Mouse (Mus musculus) forebrain, embryonic 11.5 days (tissue): ENCODE measurements at regions not wholly inside any gene's neighbourhood (a gene's known extent, or its start where the extent isn't known, plus 50 kb on each side); places are given as distances from the start of the nearest gene placed in this dataset.
A peak's percentile ranks its signal among the peaks of the same experiment; 100 is the strongest.
"Not testable (repeated sequence)": the region's sequence is repeated elsewhere in the genome, so short reads cannot be mapped to it uniquely, and the experiment has no call there.

ENCODE experiments used
- ATAC-seq: fragments of 200-750 bp; cut with Nextera tagmentation; replicated peaks from 2 replicates; pipeline ENCODE4 v1.8.0; 2017; ENCODE audit warnings: moderate TSS enrichment; ENCODE audit not compliant: low FRiP score
- DNase-seq: peaks from one replicate; pipeline ENCODE4 v3.0.0-alpha.2; 2017; ENCODE audit warnings: low spot score
- H3K27ac ChIP-seq: fragments of 300-500 bp; sonication (generic); 2 replicates; pipeline ENCODE4 v1.5.1; 2014; ENCODE audit warnings: low read depth, low read length
- H3K27me3 ChIP-seq: fragments of 300-500 bp; sonication (generic); 2 replicates; pipeline ENCODE4 v1.6.1; 2014; ENCODE audit warnings: mild to moderate bottlenecking, low read length, mixed read lengths; ENCODE audit not compliant: control insufficient read depth, insufficient read depth
- H3K36me3 ChIP-seq: fragments of 300-500 bp; sonication (generic); 2 replicates; pipeline ENCODE4 v1.6.1; 2014; ENCODE audit warnings: mild to moderate bottlenecking, low read length, moderate library complexity, mixed read lengths; ENCODE audit not compliant: control insufficient read depth, insufficient read depth
- H3K4me1 ChIP-seq: fragments of 300-500 bp; sonication (generic); replicated peaks from 2 replicates; pipeline ENCODE4 v1.6.1; 2014; ENCODE audit warnings: low read length, mixed read lengths; ENCODE audit not compliant: control insufficient read depth, insufficient read depth
- H3K4me2 ChIP-seq: fragments of 300-500 bp; sonication (generic); 2 replicates; pipeline ENCODE4 v1.6.1; 2014; ENCODE audit warnings: low read depth, mild to moderate bottlenecking, low read length, moderate library complexity, mixed read lengths; ENCODE audit not compliant: severe bottlenecking
- H3K4me3 ChIP-seq: fragments of 300-500 bp; sonication (generic); 2 replicates; pipeline ENCODE4 v1.5.1; 2014; ENCODE audit warnings: low read depth, low read length
- H3K9ac ChIP-seq: fragments of 300-500 bp; sonication (generic); 2 replicates; pipeline ENCODE4 v1.6.1; 2014; ENCODE audit warnings: low read length
- H3K9me3 ChIP-seq: fragments of 300-500 bp; sonication (generic); 2 replicates; pipeline ENCODE4 v1.6.1; 2016; ENCODE audit warnings: low read length, mixed read lengths; ENCODE audit not compliant: control insufficient read depth
- WGBS: fragments of 180-500 bp; shearing (Covaris S2); extraction: QIAGEN DNeasy Blood & Tissue Kit; methylation state at CpG from one replicate; pipeline ENCODE4 v1.1.7; 2014; 5-methylcytosine and 5-hydroxymethylcytosine counted together

DNA sequence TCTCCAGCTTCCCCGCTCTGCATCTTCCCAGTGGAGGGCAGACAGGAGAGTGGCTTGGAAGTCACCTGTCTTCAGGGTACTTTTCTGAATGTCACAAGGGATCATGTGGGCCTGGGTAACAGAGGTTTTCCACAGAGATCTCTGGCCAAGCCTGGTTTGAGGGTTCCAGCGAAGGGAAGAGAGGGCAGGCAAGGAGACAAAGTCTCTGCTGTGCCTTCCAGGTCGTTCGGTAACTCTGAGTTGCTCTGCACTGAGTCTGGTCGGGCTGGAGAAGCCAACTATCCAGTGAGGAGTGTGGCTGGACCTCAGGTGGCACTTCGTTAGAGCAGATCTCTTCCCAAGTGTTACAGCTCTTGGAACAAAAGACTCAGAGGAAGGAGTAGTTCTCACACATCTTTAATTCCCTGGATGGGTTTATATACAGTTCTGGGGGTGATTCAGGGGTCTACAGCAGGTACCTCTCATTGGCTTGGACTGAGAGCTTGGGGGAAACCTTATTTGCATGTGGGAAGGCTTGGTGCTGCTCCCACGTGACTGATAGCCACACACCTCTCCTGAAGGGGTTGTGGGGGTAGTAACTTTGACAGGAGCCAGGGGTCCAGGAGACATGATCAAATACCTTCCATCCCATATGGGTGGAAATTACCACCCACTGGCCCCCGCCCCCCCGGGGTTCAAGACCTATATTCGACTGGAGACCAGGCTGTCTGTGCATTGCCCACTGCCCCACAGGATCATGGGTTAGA lies 71.1 kb downstream of the Tex35 start:
- no peak overlapping the region for H3K4me3 ChIP-seq
- no peaks in the 10 kb centered on the region for H3K36me3 ChIP-seq
- peaks cover 4% of the 10 kb centered on the region; the same call in 1 of the 2 replicates for H3K4me1 ChIP-seq
- DNase-seq (peak; percentile 33), ATAC-seq (no peak)
- H3K4me2 ChIP-seq: no peak overlapping the region
- no peak overlapping the region for H3K9ac ChIP-seq
- no peak overlapping the region for H3K27ac ChIP-seq
- 84% methylated on average over 10 of the region's 10 CpGs for WGBS
- no peaks in the 10 kb centered on the region for H3K9me3 ChIP-seq
- H3K27me3 ChIP-seq: no peaks in the 10 kb centered on the region

- no peak overlapping the region for H3K27ac ChIP-seq
- 38% methylated on average over 4 of the region's 4 CpGs for WGBS
- no peak overlapping the region for H3K4me3 ChIP-seq
- peak; percentile 41 for DNase-seq
- no peak overlapping the region for H3K9ac ChIP-seq
- no peaks in the 10 kb centered on the region for H3K27me3 ChIP-seq
- ATAC-seq: no peak
- H3K4me2 ChIP-seq: no peak overlapping the region
- H3K9me3 ChIP-seq: no peaks in the 10 kb centered on the region
- peaks cover 4% of the 10 kb centered on the region; the same call in 1 of the 2 replicates for H3K4me1 ChIP-seq
- H3K36me3 ChIP-seq: no peaks in the 10 kb centered on the region
Measured at GRCm38 (mm10) chr1:157036779-157037178, 71.7 kb downstream of the Tex35 start.

DNA sequence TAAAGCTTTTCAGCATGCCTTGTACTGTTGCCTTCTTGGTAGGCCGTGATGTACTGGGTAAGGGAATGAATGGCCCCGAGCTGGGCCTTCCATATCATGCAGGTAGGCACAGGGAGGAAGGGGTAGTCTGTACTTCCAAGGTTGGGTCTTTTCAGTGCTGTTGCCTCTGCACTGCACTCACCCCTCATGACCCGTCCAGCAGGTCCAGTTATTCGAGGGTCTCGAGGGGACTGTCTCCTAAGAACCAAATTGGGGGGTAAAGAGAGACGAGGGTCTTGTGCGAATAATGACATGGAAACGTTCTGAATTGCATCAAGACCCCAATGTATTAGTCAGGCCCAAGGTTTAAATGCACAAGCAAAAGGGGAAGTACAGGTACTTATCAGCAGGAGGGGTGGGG lies 73.3 kb downstream of the Tex35 start:
- H3K4me1 ChIP-seq, H3K9me3 ChIP-seq, ATAC-seq, H3K27ac ChIP-seq, H3K36me3 ChIP-seq, H3K4me2 ChIP-seq, H3K27me3 ChIP-seq, H3K4me3 ChIP-seq, H3K9ac ChIP-seq: not testable (repeated sequence)
- WGBS: 93% methylated on average over 8 of the region's 8 CpGs
- peak; percentile 39 for DNase-seq

GRCm38 (mm10) chr1:157028682-157029081 lies 79.8 kb downstream of the Tex35 start:
- WGBS: 91% methylated on average over 3 of the region's 3 CpGs
- no peak overlapping the region for H3K27ac ChIP-seq
- no peak overlapping the region for H3K9ac ChIP-seq
- no peaks in the 10 kb centered on the region for H3K36me3 ChIP-seq
- no peaks in the 10 kb centered on the region for H3K9me3 ChIP-seq
- DNase-seq (no peak), ATAC-seq (no peak)
- no peaks in the 10 kb centered on the region for H3K27me3 ChIP-seq
- no peaks in the 10 kb centered on the region for H3K4me1 ChIP-seq
- H3K4me3 ChIP-seq: no peak overlapping the region
- H3K4me2 ChIP-seq: no peak overlapping the region

GRCm38 (mm10) chr1:157027681-157028080 lies 80.8 kb downstream of the Tex35 start:
- no peaks in the 10 kb centered on the region for H3K9me3 ChIP-seq
- H3K27me3 ChIP-seq: no peaks in the 10 kb centered on the region
- no peak for DNase-seq
- H3K4me1 ChIP-seq: no peaks in the 10 kb centered on the region
- H3K36me3 ChIP-seq: no peaks in the 10 kb centered on the region
- H3K4me3 ChIP-seq: no peak overlapping the region
- no peak for ATAC-seq
- no peak overlapping the region for H3K27ac ChIP-seq
- no peak overlapping the region for H3K9ac ChIP-seq
- WGBS: 86% methylated on average over 7 of the region's 7 CpGs
- no peak overlapping the region for H3K4me2 ChIP-seq

DNA sequence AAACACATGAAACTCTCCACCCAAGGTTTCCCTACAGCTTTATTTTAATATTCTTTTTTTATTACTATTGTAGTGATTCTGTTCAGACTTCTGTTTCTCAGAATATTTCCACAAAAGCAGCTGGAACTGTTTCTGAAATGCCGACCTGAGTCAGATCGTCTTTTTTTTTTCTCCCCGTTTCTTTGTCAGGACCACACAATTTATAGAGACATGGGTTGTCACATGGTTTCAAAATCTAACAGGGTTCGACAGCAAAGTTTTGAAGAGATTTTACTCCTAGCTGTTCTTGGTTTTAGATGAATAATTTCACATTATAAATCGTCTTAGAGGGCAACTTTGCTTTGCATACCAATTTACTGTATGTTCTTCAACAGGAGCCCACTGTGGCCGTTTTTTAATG lies 84.0 kb upstream of the Ralgps2 start:
- 88% methylated on average over 6 of the region's 6 CpGs for WGBS
- no peaks in the 10 kb centered on the region for H3K9me3 ChIP-seq
- H3K27ac ChIP-seq: no peak overlapping the region
- H3K36me3 ChIP-seq: no peaks in the 10 kb centered on the region
- ATAC-seq (no peak), DNase-seq (no peak)
- no peaks in the 10 kb centered on the region for H3K27me3 ChIP-seq
- H3K9ac ChIP-seq: no peak overlapping the region
- H3K4me1 ChIP-seq: no peaks in the 10 kb centered on the region
- no peak overlapping the region for H3K4me3 ChIP-seq
- H3K4me2 ChIP-seq: no peak overlapping the region

DNA sequence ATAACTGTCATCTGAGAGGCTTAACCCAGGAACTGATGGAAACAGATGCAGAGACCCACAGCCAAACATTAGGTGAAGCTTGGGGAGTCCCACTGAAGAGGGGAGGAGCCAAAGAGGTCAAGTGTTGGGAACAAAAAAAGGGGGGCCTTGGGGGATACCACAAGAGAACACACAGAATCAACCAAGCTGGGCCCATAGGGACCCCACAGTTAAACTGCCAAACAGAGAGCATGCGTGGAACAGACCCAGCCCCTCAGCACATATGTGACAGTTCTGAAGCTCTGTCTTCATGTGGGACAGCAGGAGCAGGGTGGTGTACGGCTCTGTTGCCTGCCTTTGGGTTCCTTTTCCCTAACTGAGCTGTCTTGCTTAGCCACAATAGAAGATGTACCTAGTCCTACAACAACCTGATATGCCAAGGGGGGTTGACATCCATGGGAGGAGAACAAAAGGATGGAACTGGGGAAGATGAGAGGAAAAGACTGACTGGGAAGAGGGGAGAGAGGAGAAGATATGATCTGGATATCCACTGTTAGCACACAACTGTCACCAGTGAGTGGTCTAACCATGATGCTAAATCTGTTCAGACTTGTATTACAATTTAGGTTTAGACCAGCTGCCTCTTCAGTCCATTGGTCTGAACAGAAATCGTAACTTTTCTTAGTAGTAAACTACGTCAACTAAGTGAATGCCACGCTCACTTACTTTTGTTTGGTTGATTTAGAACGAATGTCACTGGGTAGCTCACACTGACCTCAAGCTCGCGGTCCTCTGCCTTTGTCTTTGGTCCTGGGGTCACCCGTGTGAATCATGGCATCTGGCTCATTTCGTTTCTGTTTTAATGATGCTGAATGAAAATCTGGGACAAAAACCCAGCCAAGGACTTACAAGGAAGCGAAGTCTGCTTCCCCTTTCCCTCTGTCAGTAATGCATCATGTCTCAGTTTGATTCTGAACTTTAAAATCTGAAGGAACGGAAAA lies 83.3 kb upstream of the Ralgps2 start:
- H3K4me3 ChIP-seq: no peak overlapping the region
- H3K9ac ChIP-seq: no peak overlapping the region
- H3K4me2 ChIP-seq: no peak overlapping the region
- ATAC-seq (no peak), DNase-seq (peak; percentile 34)
- H3K27me3 ChIP-seq: no peaks in the 10 kb centered on the region
- no peaks in the 10 kb centered on the region for H3K9me3 ChIP-seq
- H3K36me3 ChIP-seq: no peaks in the 10 kb centered on the region
- no peaks in the 10 kb centered on the region for H3K4me1 ChIP-seq
- 81% methylated on average over 12 of the region's 12 CpGs for WGBS
- no peak overlapping the region for H3K27ac ChIP-seq

DNA sequence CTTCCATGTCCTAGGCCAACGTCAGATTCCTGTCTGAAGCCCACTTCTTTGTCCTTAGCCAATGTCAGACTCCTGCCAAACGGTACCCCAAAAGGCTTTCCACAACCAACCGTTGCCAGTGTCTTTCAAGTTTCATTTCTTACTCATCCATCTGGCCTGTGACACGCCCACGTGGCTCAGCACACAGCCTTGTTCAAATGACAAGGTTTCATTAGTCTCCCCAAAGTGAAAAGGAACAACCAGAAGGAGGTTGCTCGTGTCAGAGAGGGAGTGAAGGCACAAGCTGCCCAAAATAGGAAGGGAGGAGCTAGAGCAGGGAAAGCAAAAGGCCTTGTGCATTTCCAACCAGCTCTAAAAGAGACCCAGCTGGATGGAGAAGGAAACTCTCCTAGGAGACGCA lies 80.5 kb upstream of the Ralgps2 start:
- Histone ChIP-seq H3K9me3 (no peaks in the 10 kb centered on the region), H3K27me3 (no peaks in the 10 kb centered on the region), H3K9ac (no peak overlapping the region), H3K4me2 (no peak overlapping the region), H3K27ac (no peak overlapping the region), H3K4me3 (no peak overlapping the region), H3K4me1 (no peaks in the 10 kb centered on the region), H3K36me3 (no peaks in the 10 kb centered on the region)
- peak; percentile 40 for DNase-seq
- WGBS: 80% methylated on average over 7 of the region's 7 CpGs
- no peak for ATAC-seq
